Mouse (Mus musculus): Measurements from ENCODE around the gene Ddx19b.

GRCm38 (mm10) chr8:111030045-111030444 lies 1.5 kb downstream of the Ddx19b start:
- no peak for TF ChIP-seq CTCF (IDR thresholded peaks at IDR 0.05; ENCODE audit: insufficient read depth, low read length)
- no peak for TF ChIP-seq POLR2A (IDR thresholded peaks at IDR 0.05; ENCODE audit: borderline replicate concordance, extremely low read depth, low read depth, low read length)
